In the genomic region with DNA sequence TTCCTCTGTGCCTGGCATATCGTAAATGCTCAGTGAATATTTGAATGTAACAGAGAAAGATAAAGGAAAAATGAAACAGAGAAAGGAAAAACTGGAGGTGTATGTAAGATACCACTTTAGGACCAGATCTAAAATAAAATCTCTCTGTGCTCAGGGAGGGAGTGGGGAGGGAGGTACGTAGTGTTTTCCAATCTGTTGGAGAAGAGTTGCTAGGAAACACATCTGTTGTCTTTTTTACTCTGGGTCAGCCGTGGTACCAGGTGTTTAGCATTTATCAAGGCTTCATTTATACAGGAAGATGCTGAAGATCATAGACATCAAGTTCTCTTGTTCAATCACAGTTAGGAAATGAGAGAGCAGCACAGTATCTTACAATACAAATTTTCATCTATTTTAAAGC, we compare ENCODE assay signal across 14 mouse cellular contexts. TPM values are rescaled to one million over a fixed set of nuclear protein-coding genes. Genes with fewer than 3 reads are reported as not detected.
DNase-seq lines count a peak whose midpoint lies in the region; ATAC-seq and TF ChIP-seq lines count a peak whose summit lies in the region.
"Had no signal": no experiment of that assay in that cellular context is flagged by ENCODE, and none has a peak within 500 bp of the region (broad histone marks: within the 10 kb centered on the region; RNA-seq: fewer than 3 reads in every experiment).

No protein-coding gene starts in this region.

- H3K27me3 ChIP-seq in kidney, embryonic 15.5 days: no peaks in the 10 kb centered on the region
- H3K27me3 ChIP-seq in midbrain, embryonic 10.5 days (ENCODE audit: low read depth, poor library complexity, severe bottlenecking): no peaks in the 10 kb centered on the region
- H3K27me3 ChIP-seq in midbrain, embryonic 15.5 days (replicated peaks): no peaks in the 10 kb centered on the region
- H3K27me3 ChIP-seq: forebrain, embryonic 12.5 days; hindbrain, embryonic 12.5 days had no signal

- no peaks in the 10 kb centered on the region for H3K9me3 ChIP-seq in kidney, embryonic 15.5 days (replicated peaks)
- H3K9me3 ChIP-seq in midbrain, embryonic 10.5 days (replicated peaks): no peaks in the 10 kb centered on the region
- H3K9me3 ChIP-seq in midbrain, embryonic 15.5 days: no peaks in the 10 kb centered on the region
- H3K9me3 ChIP-seq: forebrain, embryonic 12.5 days; hindbrain, embryonic 12.5 days had no signal

- no peak for DNase-seq in kidney, postnatal 25 days
- no peak for DNase-seq in midbrain, embryonic 10.5 days (ENCODE audit: low spot score)
- peak; percentile 13 to 34 for DNase-seq in left cerebral cortex, adult 9 months (ENCODE audit: low spot score in 2 of 2)
- DNase-seq in spleen, postnatal 36 days (ENCODE audit: low spot score in 2 of 2): no peak
- DNase-seq: cerebellum, adult 9-11 months; lung, adult 2 months; lung, postnatal 36 days; thymus, postnatal 36 days had no signal

- H3K4me1 ChIP-seq in kidney, embryonic 15.5 days: peaks cover 44% of the 10 kb centered on the region
- peaks cover 40% of the 10 kb centered on the region for H3K4me1 ChIP-seq in midbrain, embryonic 10.5 days
- no peaks in the 10 kb centered on the region for H3K4me1 ChIP-seq in midbrain, embryonic 15.5 days
- H3K4me1 ChIP-seq in cortical plate, adult 2 months (ENCODE audit: control insufficient read depth, insufficient read depth, low read length): peaks cover 6% of the 10 kb centered on the region
- H3K4me1 ChIP-seq: forebrain, embryonic 12.5 days had no signal

- no peak overlapping the region for H3K4me3 ChIP-seq in kidney, embryonic 15.5 days (replicated peaks)
- H3K4me3 ChIP-seq in midbrain, embryonic 10.5 days: no peak overlapping the region
- H3K4me3 ChIP-seq in midbrain, embryonic 15.5 days: no peak overlapping the region
- no peak overlapping the region for H3K4me3 ChIP-seq in cortical plate, adult 2 months (ENCODE audit: insufficient read depth, low read length)
- H3K4me3 ChIP-seq: forebrain, embryonic 12.5 days; heart, adult 2 months; hindbrain, embryonic 12.5 days had no signal

- no peak for TF ChIP-seq POLR2A in cortical plate, adult 2 months (IDR thresholded peaks at IDR 0.05; ENCODE audit: extremely low read depth, insufficient read depth, low read length)

- H3K36me3 ChIP-seq in kidney, embryonic 15.5 days: no peaks in the 10 kb centered on the region
- H3K36me3 ChIP-seq in midbrain, embryonic 10.5 days: no peaks in the 10 kb centered on the region
- no peaks in the 10 kb centered on the region for H3K36me3 ChIP-seq in midbrain, embryonic 15.5 days (replicated peaks)
- H3K36me3 ChIP-seq: forebrain, embryonic 12.5 days; hindbrain, embryonic 12.5 days had no signal

- WGBS in kidney, embryonic 15.5 days: 46% methylated on average over 3 of the region's 3 CpGs
- WGBS in midbrain, embryonic 10.5 days: 79% methylated on average over 3 of the region's 3 CpGs
- 59% methylated on average over 3 of the region's 3 CpGs for WGBS in midbrain, embryonic 15.5 days

- H3K9ac ChIP-seq in kidney, embryonic 15.5 days: no peak overlapping the region
- no peak overlapping the region for H3K9ac ChIP-seq in midbrain, embryonic 15.5 days
- H3K9ac ChIP-seq: forebrain, embryonic 12.5 days; hindbrain, embryonic 12.5 days had no signal

- no peak overlapping the region for H3K4me2 ChIP-seq in kidney, embryonic 15.5 days
- H3K4me2 ChIP-seq in midbrain, embryonic 15.5 days: no peak overlapping the region
- H3K4me2 ChIP-seq: forebrain, embryonic 12.5 days; hindbrain, embryonic 12.5 days had no signal

- H3K27ac ChIP-seq in kidney, embryonic 15.5 days: peak overlapping the region; percentile 61; the same call in 1 of the 2 replicates
- peak overlapping the region; percentile 38; the same call in 1 of the 2 replicates for H3K27ac ChIP-seq in midbrain, embryonic 10.5 days (replicated peaks)
- H3K27ac ChIP-seq in midbrain, embryonic 15.5 days: no peak overlapping the region
- H3K27ac ChIP-seq in cortical plate, adult 2 months (ENCODE audit: insufficient read depth, low read length): peak overlapping the region; percentile 66
- H3K27ac ChIP-seq: forebrain, embryonic 12.5 days; heart, adult 2 months; hindbrain, embryonic 12.5 days had no signal

- no peak for TF ChIP-seq CTCF in cortical plate, adult 2 months (IDR thresholded peaks at IDR 0.05; ENCODE audit: extremely low read depth, insufficient read depth, low read length)

- no peak for ATAC-seq in kidney, embryonic 15.5 days (replicated peaks; ENCODE audit: low FRiP score)
- no peak for ATAC-seq in midbrain, embryonic 15.5 days (replicated peaks)

RNA-seq across cellular contexts. Expression of a gene that starts 8.5 kb away (rescaled TPM):
- 6.5 and 9.1 TPM in 2 replicates for polyA plus RNA-seq in kidney, embryonic 15.5 days (2015; fragmentation: Nextera tagmentation; extraction: Ambion mirVana)
- 0.73 and 2.2 TPM in 2 replicates for polyA plus RNA-seq in midbrain, embryonic 10.5 days (2016; fragmentation: Nextera tagmentation; extraction: Ambion mirVana)
- polyA plus RNA-seq in midbrain, embryonic 15.5 days (2015; fragmentation: Nextera tagmentation; extraction: Ambion mirVana): 6.9 and 7.0 TPM in 2 replicates
- polyA plus RNA-seq in cortical plate, adult 2 months (2012; rRNA removed): 0.71 and 0.76 TPM in 2 replicates

RNA-seq across cellular contexts. Expression of a gene that starts 10.3 kb away (rescaled TPM):
- 30.2 and 30.8 TPM in 2 replicates for polyA plus RNA-seq in kidney, embryonic 15.5 days (2015; fragmentation: Nextera tagmentation; extraction: Ambion mirVana)
- polyA plus RNA-seq in midbrain, embryonic 10.5 days (2016; fragmentation: Nextera tagmentation; extraction: Ambion mirVana): 22.2 and 23.2 TPM in 2 replicates
- 30.7 and 35.5 TPM in 2 replicates for polyA plus RNA-seq in midbrain, embryonic 15.5 days (2015; fragmentation: Nextera tagmentation; extraction: Ambion mirVana)
- polyA plus RNA-seq in cortical plate, adult 2 months (2012; rRNA removed): 72.4 and 79.9 TPM in 2 replicates

Comparison
In these comparisons a context has a peak if more than half of its experiments do, and no peak if none do; other contexts are left out.
1. DNase-seq: peak in left cerebral cortex, adult 9 months (2 of 2); none in kidney, postnatal 25 days (0 of 2), midbrain, embryonic 10.5 days (single experiment) and spleen, postnatal 36 days (0 of 2).